Mouse (Mus musculus) duodenum, adult 2 months (tissue): Measurements from ENCODE around the gene Tufm. TPM values are rescaled to one million over a fixed set of nuclear protein-coding genes. Genes with fewer than 3 reads are reported as not detected.

Experiments
- polyA plus RNA-seq: library from polyadenylated mRNA; depleted of rRNA; stranded (reverse); fragments of >200 nt; gene quantifications from 2 replicates; pipeline ENCODE4 v1.2.3, GENCODE M21; 2012; ENCODE audit warnings: low replicate concordance; rRNA removed

Tufm gene
- polyA plus RNA-seq: 122 and 151 TPM in 2 replicates

DNA sequence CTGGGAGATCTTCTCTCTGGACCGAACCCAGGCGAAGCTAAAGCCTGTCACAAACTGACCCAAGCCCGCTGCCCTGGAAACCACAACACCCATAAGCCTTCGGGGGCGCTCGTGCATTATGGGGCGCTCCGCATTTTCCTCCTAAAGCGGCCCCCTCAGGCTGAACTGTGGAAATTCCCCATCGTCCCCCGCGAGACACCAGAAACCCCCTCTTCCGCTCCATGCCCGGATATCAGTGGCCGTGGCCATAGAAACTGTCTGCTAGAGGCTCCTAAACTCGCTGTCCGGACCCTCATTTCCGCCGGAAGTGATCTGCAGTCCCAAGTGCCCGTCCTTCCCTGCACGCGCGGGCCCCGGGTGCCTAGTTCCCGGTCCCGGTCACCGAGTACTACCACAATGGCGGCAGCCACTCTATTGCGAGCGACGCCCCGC is at the start of gene Tufm:
Tufm (plus strand) TSS at position 310 of the 432 bp plus-strand sequence.

DNA sequence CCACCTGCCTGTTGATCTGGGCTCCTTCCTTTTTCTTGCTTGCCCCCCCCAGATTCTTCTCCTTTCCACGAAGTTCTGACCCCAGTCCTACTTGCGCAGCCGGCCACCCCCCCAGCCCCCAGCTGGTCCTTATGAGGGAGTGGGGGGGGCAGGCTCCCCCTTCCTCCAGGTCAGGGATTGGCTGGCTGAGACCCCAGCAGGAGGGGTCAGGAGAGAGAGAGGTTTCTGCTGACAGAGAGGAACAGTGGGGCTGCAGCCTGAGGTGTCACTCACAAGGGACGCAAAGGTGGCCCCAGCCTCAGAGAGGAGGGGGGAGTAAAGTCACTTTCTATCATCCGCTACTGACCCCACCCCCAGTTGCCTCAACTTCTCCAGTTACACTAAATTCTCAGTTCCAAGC is 24.2 kb upstream of the Tufm start, which contains the start of gene Atp2a1:
Atp2a1 (minus strand) TSS at position 105 of the 400 bp plus-strand sequence.

DNA sequence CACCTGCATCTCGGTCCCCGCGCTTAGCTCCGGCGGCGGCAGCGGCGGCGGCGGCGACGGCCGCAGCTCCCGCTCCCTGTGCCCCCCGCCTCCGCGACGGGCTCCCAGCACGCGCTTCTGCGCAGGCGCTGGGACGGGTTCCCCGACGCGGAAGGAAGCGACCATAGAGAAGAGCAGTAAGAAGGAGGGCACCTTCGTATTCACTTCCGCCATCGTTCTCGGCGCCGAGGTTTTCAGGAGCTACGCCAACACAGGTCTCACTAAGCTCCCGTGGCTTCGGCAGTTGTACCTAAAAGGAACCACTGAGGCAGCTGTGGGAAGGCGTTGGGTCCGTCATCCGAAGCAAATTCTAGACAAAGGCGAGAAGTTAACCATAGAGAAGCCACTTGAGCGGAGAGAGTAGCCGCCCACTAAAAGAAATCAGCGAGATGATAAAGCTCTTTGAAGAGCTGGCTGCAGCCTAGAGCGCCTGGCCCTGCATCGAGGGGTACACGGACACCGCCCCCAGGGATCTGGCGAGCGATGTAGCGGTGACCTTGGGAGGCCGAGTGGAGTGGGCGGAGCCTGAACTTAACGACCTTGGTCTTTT is 12.1 kb upstream of the Tufm start, which contains the start of gene Sh2b1:
Sh2b1 (minus strand) TSS at position 432 of the 589 bp plus-strand sequence.

DNA sequence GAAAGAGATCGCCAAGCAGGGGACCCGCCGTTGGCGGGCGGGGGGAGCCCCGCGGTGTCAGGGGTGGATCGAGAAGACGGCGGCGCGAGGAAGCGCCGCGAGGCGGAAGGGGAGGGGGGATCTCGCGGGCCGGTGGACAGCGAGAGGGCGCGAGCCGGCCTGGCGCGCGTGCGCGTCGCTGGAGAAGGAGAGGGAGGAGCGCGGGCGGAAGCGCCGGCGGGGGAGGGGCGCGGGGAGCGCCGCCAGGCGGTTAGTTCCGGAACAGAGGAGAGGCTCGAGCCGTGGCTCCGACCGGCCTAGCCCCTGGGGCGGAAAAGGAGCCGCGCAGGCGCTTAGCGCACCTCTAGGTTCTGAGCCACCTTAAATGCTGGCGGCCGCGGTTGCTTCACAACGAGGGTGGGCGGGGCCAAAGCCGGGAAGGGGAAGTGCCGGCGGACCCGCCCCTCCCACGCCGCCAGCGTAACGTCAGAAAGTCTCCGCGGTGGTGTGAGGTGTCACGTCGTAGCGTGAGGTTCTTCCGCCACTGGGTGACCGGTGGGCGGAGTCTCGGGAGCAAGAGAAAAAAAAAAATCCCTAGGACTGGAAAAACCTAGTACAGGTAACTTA is 16.2 kb downstream of the Tufm start, which contains the start of gene Atxn2l:
Atxn2l (minus strand) TSS at position 165 of the 606 bp plus-strand sequence.

Other genes starting within 250 kb of the Tufm start
- gene Sbk1, start 214.7 kb upstream of the Tufm start, polyA plus RNA-seq: 10.7 and 27.3 TPM in 2 replicates
- 6.4 and 19.6 TPM in 2 replicates for gene Lat, start 117.8 kb upstream of the Tufm start, polyA plus RNA-seq
- 144 and 215 TPM in 2 replicates for gene Spns1, start 109.9 kb upstream of the Tufm start, polyA plus RNA-seq
- 2.8 and 4.2 TPM in 2 replicates for gene Nfatc2ip, start 90.6 kb upstream of the Tufm start, polyA plus RNA-seq
- gene Cd19, start 72.5 kb upstream of the Tufm start, polyA plus RNA-seq: 0.34 and 5.1 TPM in 2 replicates
- gene Rabep2, start 58.6 kb upstream of the Tufm start, polyA plus RNA-seq: 16.5 and 18.2 TPM in 2 replicates
- 1.2 TPM in 1 of 2 replicates, not detected in the other for gene Atp2a1, start 24.3 kb upstream of the Tufm start, polyA plus RNA-seq
- gene Sh2b1, start 11.9 kb upstream of the Tufm start, polyA plus RNA-seq: 52.6 and 69.0 TPM in 2 replicates
- 264 and 283 TPM in 2 replicates for gene Atxn2l, start 16.1 kb downstream of the Tufm start, polyA plus RNA-seq
- gene Eif3c, start 79.0 kb downstream of the Tufm start, polyA plus RNA-seq: 45.2 and 60.5 TPM in 2 replicates
- 2.4 and 4.9 TPM in 2 replicates for gene Apobr, start 97.6 kb downstream of the Tufm start, polyA plus RNA-seq
- 55.8 and 56.6 TPM in 2 replicates for gene Cln3, start 98.5 kb downstream of the Tufm start, polyA plus RNA-seq
- 0.12 and 1.1 TPM in 2 replicates for gene Il27, start 107.6 kb downstream of the Tufm start, polyA plus RNA-seq
- gene Nupr1, start 143.5 kb downstream of the Tufm start, polyA plus RNA-seq: 4.9 and 28.0 TPM in 2 replicates
- gene Sgf29, start 161.9 kb downstream of the Tufm start, polyA plus RNA-seq: 24.0 and 43.5 TPM in 2 replicates
- gene Sult1a1, start 189.1 kb downstream of the Tufm start, polyA plus RNA-seq: 4.1 and 9.7 TPM in 2 replicates
- 33.6 and 37.5 TPM in 2 replicates for gene Bola2, start 208.0 kb downstream of the Tufm start, polyA plus RNA-seq
- gene Slx1b, start 208.4 kb downstream of the Tufm start, polyA plus RNA-seq: 13.1 and 17.4 TPM in 2 replicates
- gene Coro1a, start 220.4 kb downstream of the Tufm start, polyA plus RNA-seq: 60.7 and 132 TPM in 2 replicates